Mouse (Mus musculus): ENCODE measurements at regions not wholly inside any gene's neighbourhood (a gene's known extent, or its start where the extent isn't known, plus 50 kb on each side); places are given as distances from the start of the nearest gene placed in this dataset.

- 66% methylated on average over 5 of the region's 5 CpGs for WGBS
- Histone ChIP-seq H3K9me3 (no peaks in the 10 kb centered on the region), H3K36me3 (no peaks in the 10 kb centered on the region), H3K9ac (replicated peaks) (no peak overlapping the region), H3K27me3 (no peaks in the 10 kb centered on the region), H3K4me3 (no peak overlapping the region), H3K4me1 (peaks cover 6% of the 10 kb centered on the region; the same call in 1 of the 2 replicates), H3K27ac (replicated peaks) (no peak overlapping the region), H3K4me2 (replicated peaks) (no peak overlapping the region)
- ATAC-seq (replicated peaks) = no peak
Observed at GRCm38 (mm10) chr6:93230450-93230849, 287.2 kb upstream of the Adamts9 start.

- H3K27ac ChIP-seq (replicated peaks) = no peak overlapping the region
- no peak overlapping the region for H3K4me3 ChIP-seq
- ATAC-seq (replicated peaks) = no peak
- no peak overlapping the region for H3K9ac ChIP-seq (replicated peaks)
- H3K4me1 ChIP-seq = peaks cover 9% of the 10 kb centered on the region
- 89% methylated on average over 2 of the region's 2 CpGs for WGBS
- no peaks in the 10 kb centered on the region for H3K9me3 ChIP-seq
- no peaks in the 10 kb centered on the region for H3K36me3 ChIP-seq
- H3K4me2 ChIP-seq (replicated peaks) = no peak overlapping the region
- H3K27me3 ChIP-seq = no peaks in the 10 kb centered on the region
Observed at GRCm38 (mm10) chr6:93229320-93229719, 286.0 kb upstream of the Adamts9 start.

- no peak overlapping the region for H3K4me3 ChIP-seq
- peak; percentile 80 for ATAC-seq (replicated peaks)
- no peak overlapping the region for H3K4me2 ChIP-seq (replicated peaks)
- H3K9ac ChIP-seq (replicated peaks) = no peak overlapping the region
- H3K36me3 ChIP-seq = no peaks in the 10 kb centered on the region
- H3K27ac ChIP-seq (replicated peaks) = 0 out of 2 replicates have a peak overlapping the region, but pooled peaks have one; percentile 12
- H3K27me3 ChIP-seq = no peaks in the 10 kb centered on the region
- WGBS = 16% methylated on average over 8 of the region's 8 CpGs
- peaks cover 10% of the 10 kb centered on the region for H3K4me1 ChIP-seq
- H3K9me3 ChIP-seq = no peaks in the 10 kb centered on the region
Observed at GRCm38 (mm10) chr6:93223610-93224550, 280.6 kb upstream of the Adamts9 start.

- H3K4me3 ChIP-seq = no peak overlapping the region
- no peak overlapping the region for H3K9ac ChIP-seq (replicated peaks)
- H3K9me3 ChIP-seq = no peaks in the 10 kb centered on the region
- ATAC-seq (replicated peaks) = no peak
- H3K27me3 ChIP-seq = no peaks in the 10 kb centered on the region
- 74% methylated on average over 4 of the region's 4 CpGs for WGBS
- no peaks in the 10 kb centered on the region for H3K4me1 ChIP-seq
- no peaks in the 10 kb centered on the region for H3K36me3 ChIP-seq
- H3K27ac ChIP-seq (replicated peaks) = no peak overlapping the region
- no peak overlapping the region for H3K4me2 ChIP-seq (replicated peaks)
Observed at GRCm38 (mm10) chr6:93218015-93218593, 274.8 kb upstream of the Adamts9 start.

GRCm38 (mm10) chr6:93200886-93201285 lies 257.6 kb upstream of the Adamts9 start:
- Histone ChIP-seq H3K4me1 (no peaks in the 10 kb centered on the region), H3K4me3 (no peak overlapping the region), H3K9me3 (no peaks in the 10 kb centered on the region), H3K9ac (replicated peaks) (no peak overlapping the region), H3K27me3 (no peaks in the 10 kb centered on the region), H3K4me2 (replicated peaks) (no peak overlapping the region), H3K27ac (replicated peaks) (no peak overlapping the region), H3K36me3 (no peaks in the 10 kb centered on the region)
- WGBS = 68% methylated on average over 1 of the region's 1 CpGs
- ATAC-seq (replicated peaks) = no peak

GRCm38 (mm10) chr6:93194741-93195140 lies 251.4 kb upstream of the Adamts9 start:
- Histone ChIP-seq H3K9me3 (no peaks in the 10 kb centered on the region), H3K36me3 (no peaks in the 10 kb centered on the region), H3K4me3 (no peak overlapping the region), H3K27ac (replicated peaks) (no peak overlapping the region), H3K4me1 (no peaks in the 10 kb centered on the region), H3K4me2 (replicated peaks) (no peak overlapping the region), H3K27me3 (no peaks in the 10 kb centered on the region), H3K9ac (replicated peaks) (no peak overlapping the region)
- no peak for ATAC-seq (replicated peaks)
- 94% methylated on average over 6 of the region's 6 CpGs for WGBS

GRCm38 (mm10) chr6:93192980-93193379 lies 249.7 kb upstream of the Adamts9 start:
- no peak overlapping the region for H3K9ac ChIP-seq (replicated peaks)
- H3K27me3 ChIP-seq = no peaks in the 10 kb centered on the region
- no peak overlapping the region for H3K4me3 ChIP-seq
- ATAC-seq (replicated peaks) = no peak
- no peaks in the 10 kb centered on the region for H3K36me3 ChIP-seq
- H3K27ac ChIP-seq (replicated peaks) = no peak overlapping the region
- no peaks in the 10 kb centered on the region for H3K4me1 ChIP-seq
- H3K9me3 ChIP-seq = no peaks in the 10 kb centered on the region
- 44% methylated on average over 2 of the region's 2 CpGs for WGBS
- H3K4me2 ChIP-seq (replicated peaks) = no peak overlapping the region

- WGBS = 93% methylated on average over 2 of the region's 2 CpGs
- ATAC-seq (replicated peaks) = no peak
- Histone ChIP-seq H3K4me3 (no peak overlapping the region), H3K27ac (replicated peaks) (no peak overlapping the region), H3K36me3 (no peaks in the 10 kb centered on the region), H3K4me2 (replicated peaks) (no peak overlapping the region), H3K4me1 (no peaks in the 10 kb centered on the region), H3K27me3 (no peaks in the 10 kb centered on the region), H3K9ac (replicated peaks) (no peak overlapping the region), H3K9me3 (no peaks in the 10 kb centered on the region)
Observed at GRCm38 (mm10) chr6:93190986-93191385, 247.7 kb upstream of the Adamts9 start.

GRCm38 (mm10) chr6:93168526-93168925 lies 225.2 kb upstream of the Adamts9 start:
- no peak overlapping the region for H3K9ac ChIP-seq (replicated peaks)
- no peaks in the 10 kb centered on the region for H3K9me3 ChIP-seq
- ATAC-seq (replicated peaks) = no peak
- no peak overlapping the region for H3K4me2 ChIP-seq (replicated peaks)
- no peaks in the 10 kb centered on the region for H3K4me1 ChIP-seq
- no peak overlapping the region for H3K27ac ChIP-seq (replicated peaks)
- no peaks in the 10 kb centered on the region for H3K27me3 ChIP-seq
- no peak overlapping the region for H3K4me3 ChIP-seq
- 60% methylated on average over 5 of the region's 5 CpGs for WGBS
- no peaks in the 10 kb centered on the region for H3K36me3 ChIP-seq

- no peaks in the 10 kb centered on the region for H3K9me3 ChIP-seq
- no peaks in the 10 kb centered on the region for H3K36me3 ChIP-seq
- WGBS = 41% methylated on average over 7 of the region's 7 CpGs
- H3K4me3 ChIP-seq = no peak overlapping the region
- H3K4me1 ChIP-seq = no peaks in the 10 kb centered on the region
- H3K4me2 ChIP-seq (replicated peaks) = no peak overlapping the region
- no peak for ATAC-seq (replicated peaks)
- no peak overlapping the region for H3K27ac ChIP-seq (replicated peaks)
- no peaks in the 10 kb centered on the region for H3K27me3 ChIP-seq
- no peak overlapping the region for H3K9ac ChIP-seq (replicated peaks)
Observed at GRCm38 (mm10) chr6:93167281-93167680, 224.0 kb upstream of the Adamts9 start.

GRCm38 (mm10) chr6:93165942-93166341 lies 222.7 kb upstream of the Adamts9 start:
- no peaks in the 10 kb centered on the region for H3K9me3 ChIP-seq
- H3K4me3 ChIP-seq = no peak overlapping the region
- H3K4me1 ChIP-seq = no peaks in the 10 kb centered on the region
- no peak overlapping the region for H3K27ac ChIP-seq (replicated peaks)
- H3K4me2 ChIP-seq (replicated peaks) = no peak overlapping the region
- 71% methylated on average over 4 of the region's 4 CpGs for WGBS
- no peaks in the 10 kb centered on the region for H3K36me3 ChIP-seq
- H3K9ac ChIP-seq (replicated peaks) = no peak overlapping the region
- ATAC-seq (replicated peaks) = no peak
- H3K27me3 ChIP-seq = no peaks in the 10 kb centered on the region

- Histone ChIP-seq H3K27me3 (no peaks in the 10 kb centered on the region), H3K36me3 (no peaks in the 10 kb centered on the region), H3K27ac (replicated peaks) (no peak overlapping the region), H3K9me3 (no peaks in the 10 kb centered on the region), H3K4me3 (no peak overlapping the region), H3K4me2 (replicated peaks) (no peak overlapping the region), H3K4me1 (0 out of 2 replicates have a peak, but pooled peaks cover 8% of the 10 kb centered on the region), H3K9ac (replicated peaks) (no peak overlapping the region)
- 60% methylated on average over 5 of the region's 5 CpGs for WGBS
- no peak for ATAC-seq (replicated peaks)
Observed at GRCm38 (mm10) chr6:93152431-93153208, 209.3 kb upstream of the Adamts9 start.
